Mouse (Mus musculus): ENCODE measurements around the gene Prss41. TPM values are rescaled to one million over a fixed set of nuclear protein-coding genes. Genes with fewer than 3 reads are reported as not detected.

Prss41 gene
- total RNA-seq, 2 experiments from 2014 or later = 0.18 TPM; not detected in 1

GRCm38 (mm10) chr17:23831201-23831600 lies 12.8 kb downstream of the Prss41 start:
- DNase-seq = no peak
- intact Hi-C loops (cut with DNase I; ENCODE audit: low total_unique reads) = no loop called here

- intact Hi-C loops (cut with DNase I; ENCODE audit: low total_unique reads) = no loop called here
- DNase-seq = peak; percentile 89
Observed at GRCm38 (mm10) chr17:23829064-23829619, 14.8 kb downstream of the Prss41 start, which contains the start of gene Elob. Gene Elob (minus strand): TSS chr17:23829136.

- intact Hi-C loops (cut with DNase I; ENCODE audit: low total_unique reads) = no loop called here
- peak; percentile 49 for DNase-seq
Observed at GRCm38 (mm10) chr17:23828271-23829001, 15.5 kb downstream of the Prss41 start.

GRCm38 (mm10) chr17:23825591-23825990 lies 18.4 kb downstream of the Prss41 start:
- intact Hi-C loops (cut with DNase I; ENCODE audit: low total_unique reads) = no loop called here
- DNase-seq = no peak

- no peak for DNase-seq
- intact Hi-C loops (cut with DNase I; ENCODE audit: low total_unique reads) = no loop called here
Observed at GRCm38 (mm10) chr17:23823614-23824013, 20.4 kb downstream of the Prss41 start.

- intact Hi-C loops (cut with DNase I; ENCODE audit: low total_unique reads) = no loop called here
Observed at GRCm38 (mm10) chr17:23823018-23823417, 21.0 kb downstream of the Prss41 start.

GRCm38 (mm10) chr17:23822094-23822493 lies 21.9 kb downstream of the Prss41 start:
- intact Hi-C loops (cut with DNase I; ENCODE audit: low total_unique reads) = no loop called here
- DNase-seq = no peak

More at GRCm38 (mm10) chr17:23823018-23823417, 21.0 kb downstream of the Prss41 start:
- no peak for DNase-seq

- intact Hi-C loops (cut with DNase I; ENCODE audit: low total_unique reads) = no loop called here
- DNase-seq = no peak
Observed at GRCm38 (mm10) chr17:23820731-23821130, 23.2 kb downstream of the Prss41 start.

- no peak for DNase-seq
- intact Hi-C loops (cut with DNase I; ENCODE audit: low total_unique reads) = no loop called here
Observed at GRCm38 (mm10) chr17:23819235-23819634, 24.7 kb downstream of the Prss41 start.

GRCm38 (mm10) chr17:23818579-23818978 lies 25.4 kb downstream of the Prss41 start:
- intact Hi-C loops (cut with DNase I; ENCODE audit: low total_unique reads) = no loop called here
- no peak for DNase-seq

GRCm38 (mm10) chr17:23815641-23816040 lies 28.3 kb downstream of the Prss41 start:
- no peak for DNase-seq
- intact Hi-C loops (cut with DNase I; ENCODE audit: low total_unique reads) = no loop called here

GRCm38 (mm10) chr17:23807918-23808317 lies 36.1 kb downstream of the Prss41 start:
- intact Hi-C loops (cut with DNase I; ENCODE audit: low total_unique reads) = no loop called here

GRCm38 (mm10) chr17:23806867-23807266 lies 37.1 kb downstream of the Prss41 start:
- intact Hi-C loops (cut with DNase I; ENCODE audit: low total_unique reads) = no loop called here
- DNase-seq = no peak

More at GRCm38 (mm10) chr17:23807918-23808317, 36.1 kb downstream of the Prss41 start:
- no peak for DNase-seq

GRCm38 (mm10) chr17:23804426-23805085 lies 39.4 kb downstream of the Prss41 start:
- no peak for DNase-seq
- intact Hi-C loops (cut with DNase I; ENCODE audit: low total_unique reads) = no loop called here

- intact Hi-C loops (cut with DNase I; ENCODE audit: low total_unique reads) = no loop called here
- peak; percentile 78 for DNase-seq
Observed at GRCm38 (mm10) chr17:23803366-23804041, 40.5 kb downstream of the Prss41 start.

- peak; percentile 99 for DNase-seq
- intact Hi-C loops (cut with DNase I; ENCODE audit: low total_unique reads) = no loop called here
Observed at GRCm38 (mm10) chr17:23802746-23803365, 41.1 kb downstream of the Prss41 start.

- intact Hi-C loops (cut with DNase I; ENCODE audit: low total_unique reads) = no loop called here
- DNase-seq = no peak
Observed at GRCm38 (mm10) chr17:23801627-23802026, 42.3 kb downstream of the Prss41 start.

GRCm38 (mm10) chr17:23797316-23797715 lies 46.7 kb downstream of the Prss41 start:
- intact Hi-C loops (cut with DNase I; ENCODE audit: low total_unique reads) = no loop called here
- no peak for DNase-seq

GRCm38 (mm10) chr17:23795323-23795722 lies 48.6 kb downstream of the Prss41 start:
- intact Hi-C loops (cut with DNase I; ENCODE audit: low total_unique reads) = no loop called here

GRCm38 (mm10) chr17:23791079-23791357 lies 53.0 kb downstream of the Prss41 start:
- intact Hi-C loops (cut with DNase I; ENCODE audit: low total_unique reads) = no loop called here
- DNase-seq = no peak

More at GRCm38 (mm10) chr17:23795323-23795722, 48.6 kb downstream of the Prss41 start:
- no peak for DNase-seq
